Mouse (Mus musculus): ENCODE data around the gene Izumo1. TPM values are rescaled to one million over a fixed set of nuclear protein-coding genes. Genes with fewer than 3 reads are reported as not detected.
"Not testable (repeated sequence)": the region's sequence is repeated elsewhere in the genome, so short reads cannot be mapped to it uniquely, and the experiment has no call there.

Izumo1 gene
- polyA plus RNA-seq, 1 experiment from 2014 or later = 0.16 TPM

GRCm38 (mm10) chr7:45642503-45643255, 21.1 kb downstream of the Izumo1 start:
- no peak for DNase-seq (ENCODE audit: low spot score)

GRCm38 (mm10) chr7:45643441-45644178, 22.0 kb downstream of the Izumo1 start:
- peak; percentile 97 for DNase-seq (ENCODE audit: low spot score)

GRCm38 (mm10) chr7:45644183-45644582, 22.6 kb downstream of the Izumo1 start:
- DNase-seq (ENCODE audit: low spot score) = no peak

GRCm38 (mm10) chr7:45644872-45645590, 23.4 kb downstream of the Izumo1 start:
- no peak for DNase-seq (ENCODE audit: low spot score)

- no peak for DNase-seq (ENCODE audit: low spot score)
Observed at GRCm38 (mm10) chr7:45645591-45645971, 24.0 kb downstream of the Izumo1 start.

GRCm38 (mm10) chr7:45646671-45647070, 25.1 kb downstream of the Izumo1 start:
- DNase-seq (ENCODE audit: low spot score) = no peak

GRCm38 (mm10) chr7:45649351-45649750, 27.7 kb downstream of the Izumo1 start:
- no peak for DNase-seq (ENCODE audit: low spot score)

- DNase-seq (ENCODE audit: low spot score) = not testable (repeated sequence)
Observed at GRCm38 (mm10) chr7:45650484-45650883, 28.9 kb downstream of the Izumo1 start.

- no peak for DNase-seq (ENCODE audit: low spot score)
Observed at GRCm38 (mm10) chr7:45654424-45655047, 32.9 kb downstream of the Izumo1 start.

GRCm38 (mm10) chr7:45660746-45661478, 39.3 kb downstream of the Izumo1 start:
- no peak for DNase-seq (ENCODE audit: low spot score)

GRCm38 (mm10) chr7:45661702-45662101, 40.1 kb downstream of the Izumo1 start:
- not testable (repeated sequence) for DNase-seq (ENCODE audit: low spot score)

GRCm38 (mm10) chr7:45665303-45666138, 43.9 kb downstream of the Izumo1 start:
- no peak for DNase-seq (ENCODE audit: low spot score)

GRCm38 (mm10) chr7:45666161-45666560, 44.5 kb downstream of the Izumo1 start, which contains the start of gene Fut2:
TSS of gene Fut2 (minus strand) at chr7:45666394.
- no peak for DNase-seq (ENCODE audit: low spot score)

GRCm38 (mm10) chr7:45667761-45668160, 46.1 kb downstream of the Izumo1 start:
- DNase-seq (ENCODE audit: low spot score) = no peak

GRCm38 (mm10) chr7:45668921-45669320, 47.3 kb downstream of the Izumo1 start:
- DNase-seq (ENCODE audit: low spot score) = no peak

GRCm38 (mm10) chr7:45677627-45678295, 56.1 kb downstream of the Izumo1 start:
- DNase-seq (ENCODE audit: low spot score) = no peak

Data from thymus, postnatal 0 days (tissue).